Mouse (Mus musculus) bone marrow, adult 2 months (tissue): ENCODE data around the gene Mapkapk2.

Experiments
- CTCF ChIP-seq: fragments of 200-500 bp; IDR thresholded peaks from 2 replicates; pipeline ENCODE4 v1.5.1; 2011; ENCODE audit warnings: low read length, control low read depth; ENCODE audit not compliant: control insufficient read depth, insufficient read depth
- POLR2A ChIP-seq: fragments of 200-500 bp; IDR thresholded peaks from 2 replicates; pipeline ENCODE4 v1.6.1; 2011; ENCODE audit warnings: low read depth, mild to moderate bottlenecking, control low read depth, low read length, borderline replicate concordance; ENCODE audit not compliant: control insufficient read depth

DNA sequence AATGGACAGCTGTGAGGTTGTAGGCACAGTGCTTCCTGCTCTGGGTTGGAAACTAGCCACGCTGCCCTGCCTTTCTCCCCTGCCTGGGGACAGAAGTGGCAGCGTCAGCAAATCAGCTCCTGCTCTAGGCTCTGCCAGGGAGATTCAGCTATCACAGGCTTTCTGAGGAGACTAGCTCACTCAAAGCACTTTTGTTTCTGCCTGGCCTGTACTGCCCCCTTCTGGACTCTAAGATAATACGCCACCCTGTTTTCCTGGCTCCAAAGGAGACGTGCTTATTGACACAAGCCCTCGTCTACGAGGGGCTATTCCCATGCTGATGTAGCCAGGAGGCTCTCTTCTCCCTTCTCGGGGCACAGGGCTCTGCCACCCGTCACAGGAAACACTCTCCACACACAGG lies 44.4 kb downstream of the Mapkapk2 start:
- TF ChIP-seq POLR2A (no peak), CTCF (peak; percentile 51; the same call in 1 of the 2 replicates)
